Comparison of ENCODE assay signal across 29 mouse cellular contexts in the genomic region with DNA sequence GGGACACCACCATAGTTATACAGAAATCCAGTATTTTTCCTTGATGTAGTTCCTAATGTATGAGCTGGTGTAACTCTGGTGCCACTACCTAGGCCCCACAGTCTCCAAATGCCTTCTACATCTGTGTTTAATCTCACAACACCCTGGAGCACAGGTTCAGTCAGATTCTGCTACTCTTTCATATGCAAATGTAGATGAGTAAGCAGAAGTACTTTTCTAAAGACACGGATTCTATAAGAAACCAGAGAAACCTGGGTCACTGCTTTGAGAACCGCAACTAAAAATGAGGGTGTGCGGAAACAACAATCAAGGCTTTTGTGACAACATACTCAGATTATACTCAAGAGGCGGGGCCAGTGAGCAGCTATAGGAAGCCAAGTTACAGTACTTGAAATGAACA. TPM values are rescaled to one million over a fixed set of nuclear protein-coding genes. Genes with fewer than 3 reads are reported as not detected.
DNase-seq lines count a peak whose midpoint lies in the region; ATAC-seq and TF ChIP-seq lines count a peak whose summit lies in the region.
"Had no signal": no experiment of that assay in that cellular context is flagged by ENCODE, and none has a peak within 500 bp of the region (broad histone marks: within the 10 kb centered on the region; RNA-seq: fewer than 3 reads in every experiment).

No protein-coding gene starts in this region.

- H3K4me3 ChIP-seq in embryonic facial prominence, embryonic 14.5 days (ENCODE audit: low read depth, low read length): no peak overlapping the region
- H3K4me3 ChIP-seq in embryonic facial prominence, embryonic 10.5 days: no peak overlapping the region
- H3K4me3 ChIP-seq in CH12.LX (replicated peaks in 1 of 3; ENCODE audit: low read depth in 2 of 3, low read length in 2 of 3, poor library complexity in 1 of 3): no peak overlapping the region
- H3K4me3 ChIP-seq in embryonic fibroblast, embryonic 13.5 days (ENCODE audit: insufficient read depth, low read length): no peak overlapping the region
- H3K4me3 ChIP-seq: embryonic facial prominence, embryonic 15.5 days; erythroblast, embryonic 14.5 days; forebrain, embryonic 12.5 days; forebrain, embryonic 15.5 days; gastrocnemius, adult 2 months; heart, embryonic 12.5 days; heart, embryonic 15.5 days had no signal

- WGBS in embryonic facial prominence, embryonic 14.5 days: 63% methylated on average over 4 of the region's 4 CpGs
- 71% methylated on average over 4 of the region's 4 CpGs for WGBS in embryonic facial prominence, embryonic 10.5 days

- no peak for TF ChIP-seq RAD21 in CH12.LX (IDR thresholded peaks at IDR 0.05; ENCODE audit: low read depth, low read length)

- H3K9ac ChIP-seq in embryonic facial prominence, embryonic 14.5 days (ENCODE audit: low read depth, low read length): no peak overlapping the region
- no peak overlapping the region for H3K9ac ChIP-seq in CH12.LX (ENCODE audit: insufficient read depth, low read depth)
- H3K9ac ChIP-seq: embryonic facial prominence, embryonic 15.5 days; forebrain, embryonic 12.5 days; forebrain, embryonic 15.5 days; heart, embryonic 12.5 days; heart, embryonic 15.5 days; hindbrain, embryonic 14.5 days had no signal

- H3K79me2 ChIP-seq in CH12.LX (replicated peaks; ENCODE audit: control insufficient read depth, extremely low read depth, insufficient read depth, poor library complexity, severe bottlenecking): no peaks in the 10 kb centered on the region

- H3K27ac ChIP-seq in embryonic facial prominence, embryonic 14.5 days (replicated peaks; ENCODE audit: low read depth, low read length): no peak overlapping the region
- H3K27ac ChIP-seq in embryonic facial prominence, embryonic 10.5 days (replicated peaks): no peak overlapping the region
- H3K27ac ChIP-seq in CH12.LX (ENCODE audit: insufficient read depth, low read depth): no peak overlapping the region
- peak overlapping the region; percentile 86 for H3K27ac ChIP-seq in embryonic fibroblast, embryonic 13.5 days (ENCODE audit: insufficient read depth, low read length)
- H3K27ac ChIP-seq: embryonic facial prominence, embryonic 15.5 days; forebrain, embryonic 12.5 days; forebrain, embryonic 15.5 days; gastrocnemius, adult 2 months; heart, embryonic 15.5 days; hindbrain, embryonic 14.5 days; hindbrain, postnatal 0 days had no signal

- H3K36me3 ChIP-seq in embryonic facial prominence, embryonic 14.5 days (ENCODE audit: control insufficient read depth, insufficient read depth, low read length): no peaks in the 10 kb centered on the region
- H3K36me3 ChIP-seq in embryonic facial prominence, embryonic 10.5 days (replicated peaks): no peaks in the 10 kb centered on the region
- H3K36me3 ChIP-seq in CH12.LX (replicated peaks in 1 of 2; ENCODE audit: control insufficient read depth in 1 of 2, insufficient read depth in 1 of 2, low read length in 1 of 2): peaks cover 0 to 2% of the 10 kb centered on the region in 2 experiments
- H3K36me3 ChIP-seq: embryonic facial prominence, embryonic 15.5 days; forebrain, embryonic 12.5 days; forebrain, embryonic 15.5 days; heart, embryonic 12.5 days; heart, embryonic 15.5 days had no signal

- dilution Hi-C loops in CH12.LX (cut with MboI; ENCODE audit: extremely low pct_ligation_motif_present, extremely low pct_unique_long_range_greater_than_20kb, low sequenced_read_pairs): no loop called here

- in situ Hi-C loops in CH12.LX (cut with MboI; ENCODE audit: low pct_ligation_motif_present, low pct_unique_long_range_greater_than_20kb, low sequenced_read_pairs): loop anchor here (5.0 to 10.0 kb wide), 4 partner anchors 171 to 608 kb away; a partner anchor contains a TSS

- no peak for TF ChIP-seq POLR2A in CH12.LX (IDR thresholded peaks at IDR 0.05; ENCODE audit: low read depth, low read length)
- TF ChIP-seq POLR2A in embryonic fibroblast, embryonic 13.5 days (IDR thresholded peaks at IDR 0.05; ENCODE audit: low read depth, low read length): no peak

- H3K4me2 ChIP-seq in embryonic facial prominence, embryonic 14.5 days (ENCODE audit: low read depth, low read length): no peak overlapping the region
- H3K4me2 ChIP-seq in CH12.LX (ENCODE audit: insufficient read depth, low read depth, poor library complexity, severe bottlenecking): no peak overlapping the region
- H3K4me2 ChIP-seq: embryonic facial prominence, embryonic 15.5 days; forebrain, embryonic 12.5 days; forebrain, embryonic 15.5 days; heart, embryonic 12.5 days; heart, embryonic 15.5 days; hindbrain, embryonic 14.5 days had no signal

- 0 out of 2 replicates have a peak, but pooled peaks cover 2% of the 10 kb centered on the region for H3K9me3 ChIP-seq in embryonic facial prominence, embryonic 14.5 days (ENCODE audit: control insufficient read depth, low read length)
- no peaks in the 10 kb centered on the region for H3K9me3 ChIP-seq in embryonic facial prominence, embryonic 10.5 days
- H3K9me3 ChIP-seq in CH12.LX (replicated peaks; ENCODE audit: low read length): peaks cover 6% of the 10 kb centered on the region
- H3K9me3 ChIP-seq: embryonic facial prominence, embryonic 15.5 days; forebrain, embryonic 12.5 days; forebrain, embryonic 15.5 days; heart, embryonic 12.5 days; heart, embryonic 15.5 days had no signal

- no peaks in the 10 kb centered on the region for H3K27me3 ChIP-seq in embryonic facial prominence, embryonic 14.5 days (replicated peaks; ENCODE audit: control insufficient read depth, insufficient read depth, low read length)
- no peaks in the 10 kb centered on the region for H3K27me3 ChIP-seq in embryonic facial prominence, embryonic 10.5 days (replicated peaks; ENCODE audit: low read depth, poor library complexity, severe bottlenecking)
- H3K27me3 ChIP-seq in CH12.LX (replicated peaks): no peaks in the 10 kb centered on the region
- H3K27me3 ChIP-seq: embryonic facial prominence, embryonic 15.5 days; forebrain, embryonic 12.5 days; forebrain, embryonic 15.5 days; heart, embryonic 12.5 days; heart, embryonic 15.5 days had no signal

- no peaks in the 10 kb centered on the region for H3K4me1 ChIP-seq in embryonic facial prominence, embryonic 14.5 days (ENCODE audit: control insufficient read depth, insufficient read depth, low read length)
- H3K4me1 ChIP-seq in embryonic facial prominence, embryonic 10.5 days: peaks cover 3% of the 10 kb centered on the region; the same call in 1 of the 2 replicates
- H3K4me1 ChIP-seq in CH12.LX (ENCODE audit: control insufficient read depth in 1 of 2, insufficient read depth in 2 of 2): peaks cover 4 to 33% of the 10 kb centered on the region in 2 experiments
- H3K4me1 ChIP-seq in embryonic fibroblast, embryonic 13.5 days (ENCODE audit: control insufficient read depth, insufficient read depth, low read length): peaks cover 9% of the 10 kb centered on the region
- H3K4me1 ChIP-seq: embryonic facial prominence, embryonic 15.5 days; forebrain, embryonic 12.5 days; forebrain, embryonic 15.5 days; heart, embryonic 12.5 days; heart, embryonic 15.5 days had no signal

- TF ChIP-seq CTCF in CH12.LX (conservative IDR thresholded peaks at IDR 0.05 in 1 of 2, IDR thresholded peaks at IDR 0.05 in 1 of 2; ENCODE audit: low read depth in 2 of 2, low read length in 2 of 2): no peak
- TF ChIP-seq CTCF in embryonic fibroblast, embryonic 13.5 days (IDR thresholded peaks at IDR 0.05; ENCODE audit: borderline replicate concordance, insufficient read depth, low read length): no peak

- ATAC-seq in embryonic facial prominence, embryonic 14.5 days (ENCODE audit: low read depth): peak; percentile 30; the same call in 1 of the 2 replicates
- ATAC-seq: forebrain, embryonic 15.5 days; hindbrain, postnatal 0 days; inflammation-experienced regulatory T-cells, adult 6 months; intestine, embryonic 16.5 days had no signal

- TF ChIP-seq EP300 in CH12.LX (IDR thresholded peaks at IDR 0.05; ENCODE audit: low read length): no peak; the same call in 1 of the 2 replicates

- DNase-seq in embryonic facial prominence, embryonic 14.5 days (ENCODE audit: low spot score): peak; percentile 13
- DNase-seq in embryonic facial prominence, embryonic 10.5 days (ENCODE audit: low spot score): no peak
- DNase-seq in CH12.LX (ENCODE audit: extremely low read depth): peak; percentile 34
- DNase-seq in R1 (ENCODE audit: low read depth, low spot score): peak; percentile 75
- DNase-seq in adrenal gland, adult (ENCODE audit: inconsistent age in 2 of 2, low spot score in 1 of 2): no peak
- no peak for DNase-seq in cerebellum, adult 11-12 months
- DNase-seq: adrenal gland, adult 8-10 months; adrenal gland, postnatal 25 days; cerebellum, adult 2 months; cerebellum, adult 9-11 months; cerebellum, postnatal 25 days; embryo, embryonic 11 days; gastrocnemius, adult 2 months; gastrocnemius, postnatal 14 days; heart, adult 18-20 months; heart, postnatal 10 days; heart, postnatal 36 days; kidney, adult 18-20 months had no signal

TF ChIP-seq in CH12.LX, 34 proteins besides CTCF, POLR2A, EP300 and RAD21:
- TF ChIP-seq MAFK (IDR thresholded peaks at IDR 0.05; ENCODE audit: insufficient replicate concordance, low read length) (0 out of 2 replicates have a peak, but pooled peaks have one; percentile 46), TCF12 (IDR thresholded peaks at IDR 0.05; ENCODE audit: low read depth, low read length) (no peak)

RNA-seq across cellular contexts. Expression of a gene that starts 57.6 kb away (rescaled TPM):
- 0.16 and 0.39 TPM in 2 replicates for polyA plus RNA-seq in embryonic facial prominence, embryonic 14.5 days (2014; fragmentation: Nextera tagmentation; extraction: Ambion mirVana)
- polyA plus RNA-seq in embryonic facial prominence, embryonic 10.5 days (2016; fragmentation: Nextera tagmentation; extraction: Ambion mirVana): 0.15 TPM in 2 replicates
- total RNA-seq in CH12.LX (2012; rRNA removed) (0.04 TPM in 1 of 2 replicates, not detected in the other), CH12.LX (2014; rRNA removed) (not detected in 2 replicates)
- polyA plus RNA-seq in CH12.LX (2012; ENCODE audit: insufficient read length, low read depth): 0.08 TPM in 1 of 2 replicates, not detected in the other
- polyA plus RNA-seq in embryonic fibroblast, embryonic 13.5 days (2011; ENCODE audit: insufficient read length, low read depth, missing spikeins): 0.21 TPM in 1 of 2 replicates, not detected in the other
- polyA plus RNA-seq: erythroblast, embryonic 14.5 days had no signal

Comparison
In these comparisons a context has a peak if more than half of its experiments do, and no peak if none do; other contexts are left out.
1. DNase-seq: peak in embryonic facial prominence, embryonic 14.5 days (single experiment), CH12.LX (single experiment) and R1 (single experiment); none in embryonic facial prominence, embryonic 10.5 days (single experiment), adrenal gland, adult (0 of 2) and cerebellum, adult 11-12 months (single experiment).